Mouse (Mus musculus) MEL (cell line): Measurements from ENCODE around the gene Tpx2. TPM values are rescaled to one million over a fixed set of nuclear protein-coding genes. Genes with fewer than 3 reads are reported as not detected.

Source experiments
- DNase-seq: peaks from one replicate; pipeline ENCODE4 v3.0.0; 2011; ENCODE audit warnings: low read depth, low spot score
- H3K27ac ChIP-seq: 2 replicates; pipeline ENCODE4 v1.5.1; 2012; ENCODE audit warnings: low read depth, mild to moderate bottlenecking, control low read depth, low read length, moderate library complexity; ENCODE audit not compliant: control insufficient read depth
- H3K27me3 ChIP-seq, 2 experiments: fragments of 150-350 bp in 1 of 2; sonication (generic) in 1 of 2; 2 replicates each; pipeline ENCODE4 v1.6.1; 2012; ENCODE audit warnings: low read length in 2 of 2, mild to moderate bottlenecking in 2 of 2, improper control_type of control experiment in 1 of 2, moderate library complexity in 1 of 2; ENCODE audit not compliant: insufficient read depth in 2 of 2, control insufficient read depth in 1 of 2
- H3K36me3 ChIP-seq, 2 experiments: 2 replicates each; pipeline ENCODE4 v1.6.1; 2012 to 2014; ENCODE audit warnings: low read length in 2 of 2, improper control_type of control experiment in 1 of 2, inconsistent platforms in 1 of 2, mild to moderate bottlenecking in 1 of 2; ENCODE audit not compliant: insufficient read depth in 2 of 2, control insufficient read depth in 1 of 2
- H3K4me1 ChIP-seq, 2 experiments: fragments of 150-350 bp in 1 of 2; sonication (generic) in 1 of 2; 2 replicates each; pipeline ENCODE4 v1.6.1; 2012; ENCODE audit warnings: low read length in 2 of 2, improper control_type of control experiment in 1 of 2, mild to moderate bottlenecking in 1 of 2; ENCODE audit not compliant: insufficient read depth in 2 of 2, control insufficient read depth in 1 of 2
- H3K4me3 ChIP-seq, 2 experiments: fragments of 150-350 bp in 1 of 2; sonication (generic) in 1 of 2; 2 replicates each; pipeline ENCODE4 v1.5.1; 2012; ENCODE audit warnings: low read depth in 2 of 2, low read length in 2 of 2, mild to moderate bottlenecking in 2 of 2, moderate library complexity in 2 of 2, control low read depth in 1 of 2, improper control_type of control experiment in 1 of 2; ENCODE audit not compliant: control insufficient read depth in 1 of 2, insufficient read depth in 1 of 2
- H3K79me2 ChIP-seq: 2 replicates; pipeline ENCODE4 v1.6.1; 2012; ENCODE audit warnings: mild to moderate bottlenecking, low read length, moderate library complexity; ENCODE audit not compliant: control insufficient read depth, poor library complexity, insufficient read depth
- H3K9ac ChIP-seq: 2 replicates; pipeline ENCODE4 v1.6.1; 2012; ENCODE audit warnings: low read depth, mild to moderate bottlenecking, control low read depth, low read length, moderate library complexity; ENCODE audit not compliant: control insufficient read depth, poor library complexity, severe bottlenecking
- H3K9me3 ChIP-seq: fragments of 150-350 bp; sonication (generic); replicated peaks from 2 replicates; pipeline ENCODE4 v1.6.1; 2012; ENCODE audit warnings: mild to moderate bottlenecking, low read length, improper control_type of control experiment, moderate library complexity; ENCODE audit not compliant: insufficient read depth
- BHLHE40 ChIP-seq: IDR thresholded peaks from 2 replicates; pipeline ENCODE4 v1.6.1; 2012; ENCODE audit warnings: low read depth, mild to moderate bottlenecking, inconsistent platforms, low read length, improper control_type of control experiment, borderline replicate concordance
- CHD1 ChIP-seq: IDR thresholded peaks from 2 replicates; pipeline ENCODE4 v1.6.1; 2012; ENCODE audit warnings: low read depth, mild to moderate bottlenecking, inconsistent platforms, low read length, improper control_type of control experiment
- CHD2 ChIP-seq: IDR thresholded peaks from 2 replicates; pipeline ENCODE4 v1.6.1; 2011; ENCODE audit warnings: low read length, improper control_type of control experiment
- CTCF ChIP-seq, 3 experiments: IDR thresholded peaks in 2 of 3; conservative IDR thresholded peaks in 1 of 3; 2 replicates each; pipeline ENCODE4 v1.5.1; 2011 to 2012; ENCODE audit warnings: low read length in 3 of 3, low read depth in 2 of 3, mild to moderate bottlenecking in 2 of 3, improper control_type of control experiment in 1 of 3, inconsistent platforms in 1 of 3, mixed read lengths in 1 of 3, moderate library complexity in 1 of 3; ENCODE audit not compliant: control insufficient read depth in 1 of 3, insufficient read depth in 1 of 3, poor library complexity in 1 of 3, severe bottlenecking in 1 of 3
- E2F4 ChIP-seq: IDR thresholded peaks from 2 replicates; pipeline ENCODE4 v1.6.1; 2011; ENCODE audit warnings: low read depth, low read length, improper control_type of control experiment, borderline replicate concordance
- ELF1 ChIP-seq: IDR thresholded peaks from 2 replicates; pipeline ENCODE4 v1.6.1; 2014; ENCODE audit warnings: low read depth, mild to moderate bottlenecking, inconsistent platforms, low read length, improper control_type of control experiment, moderate library complexity
- EP300 ChIP-seq, 2 experiments: IDR thresholded peaks; 2 replicates each; pipeline ENCODE4 v1.6.1; 2011; ENCODE audit warnings: improper control_type of control experiment in 2 of 2, low read length in 2 of 2, low read depth in 1 of 2, mild to moderate bottlenecking in 1 of 2
- ETS1 ChIP-seq: IDR thresholded peaks from 2 replicates; pipeline ENCODE4 v1.6.1; 2012; ENCODE audit warnings: low read depth, mild to moderate bottlenecking, inconsistent platforms, low read length, improper control_type of control experiment, moderate library complexity
- GABPA ChIP-seq: IDR thresholded peaks from 2 replicates; pipeline ENCODE4 v1.6.1; 2012; ENCODE audit warnings: low read depth, mild to moderate bottlenecking, inconsistent platforms, low read length, improper control_type of control experiment, moderate library complexity
- GATA1 ChIP-seq: IDR thresholded peaks from 2 replicates; pipeline ENCODE4 v1.6.1; 2011; ENCODE audit warnings: low read depth, low read length, improper control_type of control experiment
- HCFC1 ChIP-seq: IDR thresholded peaks from 2 replicates; pipeline ENCODE4 v1.6.1; 2012; ENCODE audit warnings: low read depth, mild to moderate bottlenecking, inconsistent platforms, low read length, improper control_type of control experiment, moderate library complexity
- JUND ChIP-seq: IDR thresholded peaks from 2 replicates; pipeline ENCODE4 v1.6.1; 2011; ENCODE audit warnings: low read depth, mild to moderate bottlenecking, improper control_type of control experiment, low read length
- KAT2A ChIP-seq: conservative IDR thresholded peaks from 2 replicates; pipeline ENCODE4 v1.6.1; 2012; ENCODE audit warnings: low read depth, low read length, improper control_type of control experiment, inconsistent platforms
- MAFK ChIP-seq: IDR thresholded peaks from 2 replicates; pipeline ENCODE4 v1.6.1; 2011; ENCODE audit warnings: low read depth, mild to moderate bottlenecking, low read length, improper control_type of control experiment, borderline replicate concordance
- MAZ ChIP-seq: IDR thresholded peaks from 2 replicates; pipeline ENCODE4 v1.6.1; 2012; ENCODE audit warnings: low read depth, mild to moderate bottlenecking, inconsistent platforms, low read length, improper control_type of control experiment
- MXI1 ChIP-seq: IDR thresholded peaks from 2 replicates; pipeline ENCODE4 v1.6.1; 2011; ENCODE audit warnings: mild to moderate bottlenecking, low read depth, low read length, improper control_type of control experiment
- MYB ChIP-seq: IDR thresholded peaks from 2 replicates; pipeline ENCODE4 v1.6.1; 2011; ENCODE audit warnings: mild to moderate bottlenecking, low read depth, low read length, improper control_type of control experiment
- MYC ChIP-seq: IDR thresholded peaks from 2 replicates; pipeline ENCODE4 v1.6.1; 2011; ENCODE audit warnings: low read depth, mild to moderate bottlenecking, low read length, improper control_type of control experiment, moderate library complexity
- NELFE ChIP-seq: IDR thresholded peaks from 2 replicates; pipeline ENCODE4 v1.6.1; 2011; ENCODE audit warnings: low read depth, low read length, improper control_type of control experiment
- NRF1 ChIP-seq: IDR thresholded peaks from 2 replicates; pipeline ENCODE4 v1.6.1; 2014; ENCODE audit warnings: low read depth, mild to moderate bottlenecking, inconsistent platforms, low read length, improper control_type of control experiment, moderate library complexity; ENCODE audit not compliant: poor library complexity, insufficient read depth, severe bottlenecking
- POLR2A ChIP-seq, 2 experiments: IDR thresholded peaks; 2 replicates each; pipeline ENCODE4 v1.6.1; 2011 to 2012; ENCODE audit warnings: low read length in 2 of 2, mild to moderate bottlenecking in 2 of 2, control low read depth in 1 of 2, improper control_type of control experiment in 1 of 2, low read depth in 1 of 2, moderate library complexity in 1 of 2; ENCODE audit not compliant: control insufficient read depth in 1 of 2, insufficient read depth in 1 of 2, poor library complexity in 1 of 2
- POLR2AphosphoS2 ChIP-seq: IDR thresholded peaks from 2 replicates; pipeline ENCODE4 v1.6.1; 2011; ENCODE audit warnings: low read length, improper control_type of control experiment
- POLR2AphosphoS5 ChIP-seq: IDR thresholded peaks from 2 replicates; pipeline ENCODE4 v1.6.1; 2012; ENCODE audit warnings: low read depth, borderline replicate concordance, mild to moderate bottlenecking, inconsistent platforms, low read length, moderate library complexity, mixed read lengths
- RAD21 ChIP-seq: IDR thresholded peaks from 2 replicates; pipeline ENCODE4 v1.6.1; 2011; ENCODE audit warnings: mild to moderate bottlenecking, low read depth, low read length, improper control_type of control experiment
- RCOR1 ChIP-seq: IDR thresholded peaks from 2 replicates; pipeline ENCODE4 v1.6.1; 2012; ENCODE audit warnings: low read depth, mild to moderate bottlenecking, inconsistent platforms, low read length, improper control_type of control experiment
- SIN3A ChIP-seq: IDR thresholded peaks from 2 replicates; pipeline ENCODE4 v1.6.1; 2012; ENCODE audit warnings: low read length, improper control_type of control experiment, inconsistent platforms
- SMC3 ChIP-seq: IDR thresholded peaks from 2 replicates; pipeline ENCODE4 v1.6.1; 2011; ENCODE audit warnings: low read depth, low read length, improper control_type of control experiment
- TAL1 ChIP-seq: IDR thresholded peaks from 2 replicates; pipeline ENCODE4 v1.6.1; 2012; ENCODE audit warnings: mild to moderate bottlenecking, inconsistent platforms, low read length, moderate library complexity, mixed read lengths
- TBP ChIP-seq: IDR thresholded peaks from 2 replicates; pipeline ENCODE4 v1.8.0; 2011; ENCODE audit warnings: low read depth, low read length, improper control_type of control experiment
- TCF12 ChIP-seq: IDR thresholded peaks from 2 replicates; pipeline ENCODE4 v1.6.1; 2014; ENCODE audit warnings: low read depth, mild to moderate bottlenecking, inconsistent platforms, low read length, improper control_type of control experiment, moderate library complexity
- UBTF ChIP-seq: IDR thresholded peaks from 2 replicates; pipeline ENCODE4 v1.6.1; 2012; ENCODE audit warnings: low read depth, mild to moderate bottlenecking, inconsistent platforms, low read length, improper control_type of control experiment, moderate library complexity, borderline replicate concordance; ENCODE audit not compliant: insufficient read depth
- USF1 ChIP-seq: IDR thresholded peaks from 2 replicates; pipeline ENCODE4 v1.6.1; 2014; ENCODE audit warnings: low read depth, mild to moderate bottlenecking, inconsistent platforms, low read length, improper control_type of control experiment, moderate library complexity
- USF2 ChIP-seq, 2 experiments: IDR thresholded peaks; 2 replicates each; pipeline ENCODE4 v1.6.1; 2011 to 2012; ENCODE audit warnings: improper control_type of control experiment in 2 of 2, low read length in 2 of 2, borderline replicate concordance in 1 of 2, inconsistent platforms in 1 of 2, low read depth in 1 of 2, mild to moderate bottlenecking in 1 of 2; ENCODE audit not compliant: insufficient read depth in 1 of 2
- ZC3H11A ChIP-seq: IDR thresholded peaks from 2 replicates; pipeline ENCODE4 v1.6.1; 2012; ENCODE audit warnings: low read depth, mild to moderate bottlenecking, inconsistent platforms, low read length, improper control_type of control experiment
- ZKSCAN1 ChIP-seq: IDR thresholded peaks from 2 replicates; pipeline ENCODE4 v1.6.1; 2012; ENCODE audit warnings: low read depth, mild to moderate bottlenecking, inconsistent platforms, low read length, improper control_type of control experiment, moderate library complexity
- ZMIZ1 ChIP-seq: IDR thresholded peaks from 2 replicates; pipeline ENCODE4 v1.6.1; 2012; ENCODE audit warnings: low read depth, mild to moderate bottlenecking, inconsistent platforms, low read length, improper control_type of control experiment, moderate library complexity
- ZNF384 ChIP-seq: IDR thresholded peaks from 2 replicates; pipeline ENCODE4 v1.6.1; 2012; ENCODE audit warnings: low read depth, mild to moderate bottlenecking, inconsistent platforms, low read length, improper control_type of control experiment
- polyA plus RNA-seq, 2 experiments: library from polyadenylated mRNA; stranded (reverse) in 1 of 2; unstranded in 1 of 2; fragments of >175 nt in 1 of 2; fragments of >200 nt in 1 of 2; gene quantifications; 2 replicates each; pipeline versions ENCODE4 v1.2.1 to v1.2.4; 2012; ENCODE audit warnings: low replicate concordance in 2 of 2, low read depth in 1 of 2; ENCODE audit not compliant: insufficient read length in 2 of 2, insufficient read depth in 1 of 2, missing spikeins in 1 of 2
- total RNA-seq: library from RNA; depleted of rRNA; stranded (reverse); fragments of 300-350 nt; gene quantifications from 2 replicates; pipeline ENCODE4 v1.2.3, GENCODE M21; 2012; rRNA removed

The Tpx2 gene
- 59.3 and 68.3 TPM in 2 replicates for total RNA-seq
- 100 to 1,000 TPM in 1 of 2 experiments, not detected in 1; 131 TPM for polyA plus RNA-seq

GRCm38 (mm10) chr2:152847815-152848302 lies at the start of gene Tpx2:
TSS of gene Tpx2 (plus strand) at chr2:152847964.
- Histone ChIP-seq H3K9ac (peak within 1 kb of the TSS; percentile 95), H3K4me1 (peaks cover 6% of the 10 kb centered on the region in 2 experiments), H3K27me3 (peaks cover 0 to 1% of the 10 kb centered on the region in 2 experiments; a peak in 1 of 4 replicates), H3K27ac (peak within 1 kb of the TSS; percentile 90), H3K4me3 (peak within 1 kb of the TSS; percentile 66 to 86), H3K79me2 (peaks cover 29% of the 10 kb centered on the region), H3K36me3 (peaks cover 9 to 21% of the 10 kb centered on the region in 2 experiments), H3K9me3 (no peaks in the 10 kb centered on the region)
- peak; percentile 99 for DNase-seq
- TF ChIP-seq RAD21 (no peak), MYB (no peak), HCFC1 (peak; percentile 98), ETS1 (no peak), NRF1 (0 out of 2 replicates have a peak, but pooled peaks have one; percentile 7), JUND (no peak), E2F4 (peak; percentile 65; the same call in 1 of the 2 replicates), TAL1 (no peak), MAFK (no peak), RCOR1 (no peak), CHD1 (no peak), CTCF (IDR thresholded peaks at IDR 0.05 in 2 of 3, conservative IDR thresholded peaks at IDR 0.05 in 1 of 3; ENCODE audit: control insufficient read depth in 1 of 3, insufficient read depth in 1 of 3, low read depth in 2 of 3, low read length in 3 of 3, poor library complexity in 1 of 3, severe bottlenecking in 1 of 3) (no peak), SIN3A (peak; percentile 92), ELF1 (peak; percentile 58; the same call in 1 of the 2 replicates), TBP (peak; percentile 64; the same call in 1 of the 2 replicates), SMC3 (no peak), CHD2 (no peak; the same call in 1 of the 2 replicates), USF1 (no peak), POLR2AphosphoS2 (peak; percentile 90), TCF12 (peak; percentile 20; the same call in 1 of the 2 replicates), POLR2A (IDR thresholded peaks at IDR 0.05; ENCODE audit: control insufficient read depth in 1 of 2, insufficient read depth in 1 of 2, low read depth in 1 of 2, low read length in 2 of 2, poor library complexity in 1 of 2) (peak; percentile 73 to 90), ZKSCAN1 (no peak), NELFE (peak; percentile 94), MAZ (no peak), MXI1 (peak; percentile 87), USF2 (IDR thresholded peaks at IDR 0.05; ENCODE audit: borderline replicate concordance in 1 of 2, insufficient read depth in 1 of 2, low read depth in 1 of 2, low read length in 2 of 2) (no peak), POLR2AphosphoS5 (no peak), KAT2A (peak; percentile 72), MYC (peak; percentile 84), UBTF (no peak), ZMIZ1 (peak; percentile 85), BHLHE40 (no peak), ZC3H11A (no peak), ZNF384 (no peak), GABPA (no peak), EP300 (IDR thresholded peaks at IDR 0.05; ENCODE audit: low read depth in 1 of 2, low read length in 2 of 2) (no peak), GATA1 (peak; percentile 60)
